Mouse (Mus musculus): ENCODE results near the gene 4933407L21Rik. TPM values are rescaled to one million over a fixed set of nuclear protein-coding genes. Genes with fewer than 3 reads are reported as not detected.

Gene 4933407L21Rik
- total RNA-seq (2021): 1 to 10 TPM; 6.5 to 7.5 TPM

DNA sequence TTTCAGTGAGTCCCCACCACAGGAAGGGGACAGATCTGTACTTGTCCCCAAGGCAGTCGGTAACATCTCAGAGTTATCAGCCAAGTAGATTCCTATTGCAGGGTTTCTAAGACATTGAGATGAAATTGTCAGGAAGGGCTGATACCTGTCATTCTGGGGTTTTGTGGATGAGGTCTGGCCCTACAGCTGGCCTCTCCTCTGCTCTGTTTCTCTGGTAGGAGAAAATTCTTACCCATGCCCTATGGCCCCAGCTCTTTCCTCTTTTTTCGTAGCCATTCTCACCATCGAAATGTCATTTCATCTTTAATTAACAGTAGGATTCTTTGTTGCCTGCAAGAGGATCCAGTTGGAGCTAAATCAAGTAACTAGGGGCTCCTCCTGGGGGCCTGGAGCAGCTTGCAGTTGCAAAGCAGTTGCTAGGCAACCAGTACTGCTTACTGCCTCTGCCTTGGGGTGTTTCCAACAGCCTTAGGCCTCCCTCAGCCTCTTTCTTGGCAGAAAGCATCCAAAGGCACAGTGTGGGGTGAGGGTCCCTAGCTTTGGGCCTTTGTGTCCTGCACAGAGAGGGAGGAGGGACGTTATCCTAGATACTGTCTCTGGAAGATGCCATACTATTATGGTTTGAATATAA is at the start of gene 4933407L21Rik:
4933407L21Rik (plus strand) TSS at position 427 of the 631 bp plus-strand sequence.
- intact Hi-C loops (cut with DNase I): no loop called here
- peak; percentile 69 to 72 for DNase-seq (ENCODE audit: low spot score in 2 of 2)

DNA sequence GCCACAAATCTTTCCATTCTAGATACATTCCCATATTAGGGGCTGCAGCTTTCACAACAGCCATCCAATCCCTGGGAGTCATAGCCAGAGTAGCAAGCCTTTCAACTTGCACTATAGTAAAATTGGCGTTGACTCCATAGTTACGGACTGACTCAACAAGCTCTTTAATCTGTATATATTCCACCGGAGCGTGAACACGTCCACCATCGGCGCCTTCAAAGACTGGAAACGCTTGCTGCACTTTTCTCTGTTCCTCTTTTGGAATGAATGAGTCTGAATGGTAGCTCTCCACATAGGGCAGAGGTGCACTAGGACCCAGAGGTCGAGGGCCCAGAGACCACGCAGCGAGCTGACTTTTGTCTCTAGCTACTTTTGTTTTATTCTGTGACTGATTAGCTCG is 46.3 kb upstream of the 4933407L21Rik start:
- intact Hi-C loops (cut with DNase I): no loop called here

DNA sequence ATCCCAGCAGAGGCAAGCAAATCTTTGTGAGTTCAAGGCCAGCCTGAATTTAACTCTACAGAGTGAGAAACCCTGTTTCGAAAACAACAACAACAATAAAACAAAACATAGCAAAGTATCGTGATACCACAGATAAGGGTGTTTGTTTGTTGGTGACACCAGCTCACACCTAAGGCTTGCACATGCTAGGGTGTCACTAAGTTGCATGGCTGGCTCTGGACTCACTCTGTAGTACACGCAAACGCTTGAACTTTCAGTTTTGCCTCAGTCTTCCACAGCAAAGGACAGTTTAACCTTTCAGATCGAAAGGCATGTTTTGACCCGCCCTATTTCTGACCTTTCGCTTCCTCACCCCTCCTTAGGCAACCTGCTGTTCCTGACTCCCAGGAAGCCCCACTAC is 41.1 kb upstream of the 4933407L21Rik start:
- intact Hi-C loops (cut with DNase I): no loop called here
- DNase-seq (ENCODE audit: low spot score in 2 of 2): no peak

More for the DNA sequence above, 46.3 kb upstream of the 4933407L21Rik start:
- no peak for DNase-seq (ENCODE audit: low spot score in 2 of 2)

DNA sequence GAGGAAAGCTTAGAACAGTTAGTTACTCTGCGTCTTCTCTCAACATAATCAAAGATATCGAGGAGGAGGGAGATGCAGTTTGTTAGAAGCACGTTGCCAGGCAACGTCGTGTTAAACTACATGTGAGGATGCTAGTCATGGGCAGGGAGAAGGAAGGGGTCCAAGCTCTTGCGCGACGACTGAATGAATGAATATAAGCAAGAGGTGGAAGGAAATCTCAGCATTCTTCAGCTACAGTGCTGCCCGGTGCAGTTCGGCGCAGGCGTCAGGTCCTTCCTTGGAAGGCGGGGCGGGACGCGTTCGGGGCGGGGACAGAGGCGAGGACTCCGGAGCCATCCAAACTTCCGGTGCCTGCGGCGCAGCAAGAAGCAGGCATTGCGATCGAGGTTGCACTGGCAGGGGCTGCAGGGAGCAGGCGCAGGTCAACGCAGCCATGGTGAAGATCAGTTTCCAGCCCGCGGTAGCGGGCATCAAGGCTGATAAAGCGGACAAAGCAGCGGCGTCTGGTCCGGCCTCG is 34.0 kb upstream of the 4933407L21Rik start, which contains the start of gene Itm2c:
Itm2c (plus strand) TSS at position 51 of the 517 bp plus-strand sequence.
- intact Hi-C loops (cut with DNase I): no loop called here
- DNase-seq (ENCODE audit: low spot score in 2 of 2): peak; percentile 92

DNA sequence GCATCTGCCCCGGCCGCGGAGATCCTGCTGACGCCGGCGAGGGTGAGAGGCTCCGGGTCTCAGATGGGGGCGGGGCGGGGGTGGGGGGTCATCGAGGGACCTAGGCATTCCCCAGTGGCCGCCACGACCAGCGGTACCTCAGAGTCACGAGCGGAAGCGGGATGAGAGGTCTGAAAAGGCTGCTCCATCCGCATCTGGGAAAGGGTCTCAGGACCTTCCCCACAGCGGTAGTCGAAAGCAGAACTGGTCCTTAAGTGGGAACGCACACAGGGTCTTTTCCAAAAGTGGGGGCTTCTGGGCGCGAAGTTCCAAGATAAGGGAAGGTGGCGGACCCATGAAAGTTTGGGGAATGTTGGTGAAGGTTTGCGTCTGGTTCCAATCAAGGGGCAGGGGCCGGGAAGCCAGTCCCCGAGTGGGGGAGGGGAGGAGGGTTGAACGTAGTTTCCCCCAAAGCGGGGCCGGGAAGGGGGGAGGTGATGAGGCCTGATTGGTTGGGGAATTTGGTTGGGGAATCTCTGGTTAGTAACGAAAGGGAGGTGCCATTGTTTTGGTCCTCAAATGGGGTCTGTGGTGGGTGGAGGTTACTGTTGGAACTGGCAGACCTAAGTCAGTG is 33.4 kb upstream of the 4933407L21Rik start:
- intact Hi-C loops (cut with DNase I): loop anchor here (1.0 to 5.0 kb wide), 2 partner anchors 37 to 43 kb away; no protein-coding TSS in a partner anchor
- peak; percentile 41 to 44 for DNase-seq (ENCODE audit: low spot score in 2 of 2)

DNA sequence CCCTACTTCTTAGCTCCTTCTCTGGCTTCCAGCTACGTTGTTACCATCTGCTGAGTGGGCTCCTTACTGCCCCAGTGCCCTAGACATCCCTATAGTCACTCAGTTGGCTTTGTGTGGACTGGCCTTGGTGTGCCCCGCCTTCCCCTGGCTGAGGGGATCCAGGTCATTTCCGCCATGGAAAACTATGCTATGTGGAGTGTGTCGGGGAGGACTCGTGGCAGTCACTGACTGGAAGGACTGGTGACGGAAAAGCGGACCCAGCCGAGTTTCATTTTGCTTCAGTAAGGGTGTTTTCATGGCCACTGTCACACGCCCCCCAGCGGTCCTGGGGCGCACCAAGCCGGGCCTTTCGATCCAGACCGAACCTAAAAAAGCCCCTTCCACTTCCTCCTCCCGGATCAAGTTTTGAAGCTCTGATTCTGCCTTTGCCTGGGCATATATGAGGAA is 32.9 kb upstream of the 4933407L21Rik start:
- intact Hi-C loops (cut with DNase I): loop anchor here (1.0 to 5.0 kb wide), 2 partner anchors 37 to 43 kb away; no protein-coding TSS in a partner anchor
- DNase-seq (ENCODE audit: low spot score in 2 of 2): peak; percentile 67 to 72

DNA sequence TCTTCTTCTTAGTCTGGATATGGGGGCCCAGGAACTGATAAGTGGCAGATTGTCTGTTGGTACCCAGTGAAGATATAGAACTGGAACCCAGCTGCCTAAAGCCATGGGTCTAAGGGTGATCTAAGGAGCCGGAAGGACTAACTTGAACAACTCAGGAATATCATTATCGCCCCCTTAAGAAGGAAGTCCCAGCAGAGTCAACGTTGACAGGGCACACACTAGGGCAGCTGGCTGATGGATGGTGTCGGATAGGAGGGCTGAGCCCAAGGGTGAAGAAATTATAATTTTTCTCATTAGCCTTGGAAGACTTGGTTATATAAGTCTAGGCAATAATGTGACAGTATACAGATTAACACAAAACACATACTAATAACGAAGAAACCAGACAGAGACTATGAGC is 32.2 kb upstream of the 4933407L21Rik start:
- intact Hi-C loops (cut with DNase I): loop anchor here (5.0 kb wide), 1 partner anchor 44 kb away; no protein-coding TSS in a partner anchor
- no peak for DNase-seq (ENCODE audit: low spot score in 2 of 2)

DNA sequence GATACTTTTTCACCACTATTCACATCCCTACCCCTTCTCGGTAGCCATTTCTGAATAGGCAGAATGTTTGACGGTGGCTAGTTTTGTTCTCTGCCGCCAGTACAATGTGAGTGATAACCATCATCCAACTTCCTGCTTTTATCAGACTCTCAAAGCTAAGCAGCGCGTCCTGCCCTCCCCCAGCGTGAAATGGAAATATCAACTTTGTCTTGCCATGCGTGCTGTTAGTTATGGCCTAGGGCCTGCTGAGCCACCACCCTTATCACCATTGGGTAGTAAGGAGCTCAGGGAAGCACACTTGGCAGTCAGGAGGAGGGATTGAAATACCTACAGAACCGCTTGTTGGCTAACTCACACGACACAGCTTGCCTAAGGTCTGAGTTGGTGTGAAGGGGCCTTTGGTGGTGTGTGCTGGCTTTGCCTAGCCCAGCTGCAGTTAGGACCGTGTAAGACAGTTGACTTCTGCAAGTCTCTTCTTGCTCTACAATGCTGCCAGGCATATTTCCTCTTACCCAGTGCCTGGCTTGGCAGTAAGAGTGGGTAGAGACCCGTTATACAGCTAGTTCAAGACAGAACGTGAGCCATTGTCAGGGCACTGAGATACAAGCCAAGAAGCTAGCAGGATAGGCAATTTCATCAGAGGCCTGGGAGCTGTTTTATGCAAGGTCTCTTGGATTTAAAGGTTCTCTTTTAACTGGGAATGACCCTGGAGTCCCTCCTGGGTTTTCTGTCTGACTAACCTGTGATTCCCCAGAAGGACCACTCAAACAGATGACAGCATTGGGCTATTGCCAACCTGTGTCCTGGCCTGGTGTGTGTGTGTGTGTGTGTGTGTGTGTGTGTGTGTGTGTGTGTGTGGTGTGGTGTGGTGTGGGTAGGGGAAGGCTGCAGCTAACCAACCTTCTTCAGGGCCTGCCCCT is 31.2 kb upstream of the 4933407L21Rik start:
- peak in 1 of 2 experiments; percentile 23 for DNase-seq (ENCODE audit: low spot score in 2 of 2)

DNA sequence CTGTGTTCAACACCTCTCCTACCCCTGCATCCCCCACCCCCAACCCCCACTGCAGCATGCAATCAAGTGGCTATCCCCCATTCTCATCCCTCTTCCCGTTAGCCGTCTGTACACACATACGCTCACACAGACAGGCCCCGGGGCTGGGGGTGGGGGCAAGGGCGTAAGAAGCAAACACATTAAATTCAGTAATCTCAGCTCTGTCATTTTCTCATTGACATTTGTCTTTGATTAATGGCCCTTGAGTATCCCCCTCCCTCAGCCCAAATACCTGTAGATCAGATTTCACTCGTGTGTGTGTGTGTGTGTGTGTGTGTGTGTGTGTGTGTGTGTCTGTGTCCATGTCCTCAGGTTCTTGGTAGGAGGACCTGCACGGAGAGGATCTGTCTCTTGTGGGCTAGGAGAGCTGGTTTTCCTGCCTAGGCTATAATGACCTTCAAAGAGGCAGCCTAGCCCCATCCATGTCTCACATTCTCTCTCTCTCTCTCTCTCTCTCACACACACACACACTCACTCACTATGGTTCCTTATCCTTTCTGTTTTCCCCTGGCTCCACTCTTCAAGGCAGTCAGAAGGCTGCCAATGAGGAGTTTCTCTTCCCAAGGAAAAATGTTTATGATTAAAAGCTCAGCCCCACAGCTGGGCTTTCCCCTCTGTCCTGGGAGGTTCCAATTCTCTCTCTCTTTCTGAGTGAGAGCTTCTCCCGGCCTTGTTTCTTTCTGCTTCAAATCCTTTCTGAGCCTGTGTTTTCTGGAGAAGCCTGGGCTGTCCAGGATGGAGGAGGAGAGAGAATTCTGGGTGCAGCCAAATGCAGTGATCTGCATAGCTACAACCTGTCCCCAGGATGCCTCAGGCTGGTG is 30.2 kb upstream of the 4933407L21Rik start:
- intact Hi-C loops (cut with DNase I): loop anchor here (5.0 kb wide), 1 partner anchor 46 kb away; no protein-coding TSS in a partner anchor
- DNase-seq (ENCODE audit: low spot score in 2 of 2): peak in 1 of 2 experiments; percentile 5

More for the DNA sequence above, 31.2 kb upstream of the 4933407L21Rik start:
- intact Hi-C loops (cut with DNase I): loop anchor here (5.0 kb wide), 1 partner anchor 45 kb away; no protein-coding TSS in a partner anchor

DNA sequence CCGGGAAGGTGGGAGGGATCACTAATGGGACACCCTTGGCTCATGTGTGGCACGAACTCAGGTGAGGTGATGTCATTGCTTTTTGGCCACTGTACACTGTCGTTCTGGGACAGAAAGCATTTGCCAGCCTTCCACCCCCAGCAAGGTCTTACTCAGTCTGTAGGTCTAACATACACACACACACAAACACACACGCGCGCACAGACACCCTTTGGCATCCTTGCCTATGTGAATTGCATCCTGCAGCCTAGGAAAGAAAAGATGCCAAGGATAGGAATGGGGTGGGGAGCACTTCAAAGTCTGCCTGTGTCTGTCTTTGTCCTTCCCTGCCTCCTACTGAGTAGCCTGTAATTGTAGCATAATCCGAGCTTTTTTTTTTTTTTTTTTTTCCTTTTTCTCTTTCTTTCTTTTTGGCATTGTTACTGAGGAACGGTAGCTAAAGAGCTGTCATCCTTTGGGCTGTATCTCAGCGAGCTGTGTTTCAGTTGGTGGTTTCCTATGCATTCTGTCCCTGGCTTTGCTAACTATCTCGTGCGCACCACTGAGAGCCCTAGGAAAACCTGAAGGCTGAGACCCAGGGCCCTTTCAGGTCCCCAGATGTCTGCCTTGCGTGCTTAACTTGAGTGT is 29.4 kb upstream of the 4933407L21Rik start:
- intact Hi-C loops (cut with DNase I): loop anchor here (5.0 kb wide), 1 partner anchor 47 kb away; no protein-coding TSS in a partner anchor
- peak; percentile 48 to 63 for DNase-seq (ENCODE audit: low spot score in 2 of 2)

DNA sequence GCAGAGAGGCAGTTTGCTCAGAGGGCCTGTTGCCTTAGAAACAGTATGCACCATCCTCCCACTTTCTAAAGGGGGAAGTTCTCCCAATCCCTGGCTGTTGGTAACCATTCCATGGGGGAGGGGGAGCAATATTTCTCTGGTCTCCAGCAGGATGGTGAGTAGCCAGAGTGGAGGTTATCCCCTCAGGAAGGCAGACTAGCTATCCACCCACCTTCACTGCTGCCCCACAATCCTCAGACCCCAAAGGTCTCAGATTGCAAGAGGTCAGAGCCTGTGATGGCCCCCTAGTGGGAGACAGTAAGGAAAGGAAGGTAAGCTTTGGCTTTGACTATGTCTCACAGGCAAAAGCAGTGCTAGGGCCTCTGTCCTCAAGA is 28.9 kb upstream of the 4933407L21Rik start:
- DNase-seq (ENCODE audit: low spot score in 2 of 2): no peak

DNA sequence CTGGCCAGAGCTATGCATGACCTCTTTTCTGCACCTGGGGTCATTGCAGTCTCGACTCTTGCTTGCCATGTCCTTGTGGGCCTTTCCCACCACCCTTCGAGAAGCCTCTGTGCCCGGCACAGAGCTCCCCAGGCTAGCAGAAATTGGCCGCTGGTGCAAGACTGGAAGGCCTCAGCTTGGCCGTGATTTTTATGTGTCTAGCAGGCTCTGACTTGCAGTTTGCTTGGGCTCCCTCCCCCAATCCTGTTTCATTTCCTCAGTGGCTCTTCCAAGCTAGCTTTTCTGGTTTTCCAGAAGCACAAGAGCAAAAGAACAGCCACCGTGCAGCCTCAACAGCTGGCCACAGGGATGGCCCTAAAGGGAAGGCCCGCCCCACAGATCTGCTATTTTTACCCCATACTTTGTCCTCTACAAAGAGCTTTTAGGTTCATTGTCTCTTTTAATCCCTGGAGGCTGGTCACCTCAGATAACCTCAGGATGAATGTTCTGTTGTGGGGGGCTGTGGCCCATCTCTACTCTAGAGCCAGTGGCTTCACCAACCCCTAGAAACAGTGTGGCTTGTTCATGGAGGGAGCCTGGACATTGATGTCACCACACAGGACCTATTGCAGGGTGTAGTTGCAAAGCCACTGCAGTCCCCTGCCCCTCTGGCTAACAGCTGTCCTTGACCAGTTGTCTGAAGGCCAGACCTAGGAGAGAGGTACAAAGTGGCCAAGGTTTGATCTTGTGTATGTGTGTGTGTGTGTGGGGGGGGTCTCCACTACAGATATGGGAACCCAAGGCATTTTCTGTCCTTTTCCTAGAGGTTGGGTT is 27.6 kb upstream of the 4933407L21Rik start:
- intact Hi-C loops (cut with DNase I): no loop called here
- DNase-seq (ENCODE audit: low spot score in 2 of 2): peak in 1 of 2 experiments; percentile 12

More for the DNA sequence above, 28.9 kb upstream of the 4933407L21Rik start:
- intact Hi-C loops (cut with DNase I): loop anchor here (5.0 kb wide), 1 partner anchor 47 kb away; no protein-coding TSS in a partner anchor

DNA sequence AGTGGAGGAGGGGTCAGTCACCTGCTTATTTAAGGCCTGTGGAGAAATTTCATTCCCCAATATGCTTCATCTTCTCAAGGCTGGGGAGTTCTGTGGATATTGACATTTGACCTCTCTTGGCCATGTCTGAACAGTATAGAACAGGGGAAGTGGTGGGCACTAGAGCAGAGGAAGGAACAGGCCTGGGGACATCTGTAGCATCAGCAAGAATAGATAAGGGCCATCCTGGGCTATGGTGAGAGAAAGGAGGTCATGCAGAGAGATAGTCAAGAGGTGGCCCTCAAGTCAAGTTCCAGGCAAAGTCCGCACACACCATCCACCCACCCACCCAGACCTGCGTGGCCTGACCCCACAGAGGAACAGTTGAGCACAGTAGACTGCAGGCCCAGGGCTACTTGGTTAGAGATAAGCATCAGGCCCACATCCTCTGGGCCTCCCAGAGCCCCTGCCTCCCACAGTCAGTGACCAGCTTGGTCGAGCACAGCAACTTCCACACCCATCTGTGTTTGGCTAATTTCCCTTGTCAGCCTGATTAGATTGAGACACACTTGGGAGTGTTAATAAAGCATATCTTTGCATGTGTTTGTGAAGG is 26.7 kb upstream of the 4933407L21Rik start:
- DNase-seq (ENCODE audit: low spot score in 2 of 2): peak in 1 of 2 experiments; percentile 6

DNA sequence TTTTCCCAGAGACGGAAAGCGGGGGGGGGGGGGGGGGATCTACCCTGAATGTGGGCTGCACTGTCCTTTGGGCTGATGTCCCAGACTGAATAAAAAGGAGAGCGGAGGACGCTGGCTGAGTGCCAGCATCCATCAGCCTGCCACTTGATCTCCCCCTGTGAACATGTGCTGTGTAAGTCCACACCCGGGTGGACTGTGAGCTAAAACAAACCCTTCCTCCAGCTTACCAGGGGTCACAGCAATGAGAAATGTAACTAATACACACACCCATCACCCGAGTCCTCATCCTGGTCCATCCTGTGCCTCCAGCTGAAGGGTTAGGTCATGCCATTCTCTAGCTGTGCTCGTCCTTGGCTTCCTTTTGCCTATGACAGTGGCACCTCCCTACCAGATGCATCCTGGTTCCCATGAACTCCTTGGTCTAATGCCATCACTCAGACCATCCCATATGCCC is 26.1 kb upstream of the 4933407L21Rik start:
- intact Hi-C loops (cut with DNase I): no loop called here
- peak in 1 of 2 experiments; percentile 23 for DNase-seq (ENCODE audit: low spot score in 2 of 2)

More for the DNA sequence above, 26.7 kb upstream of the 4933407L21Rik start:
- intact Hi-C loops (cut with DNase I): no loop called here

DNA sequence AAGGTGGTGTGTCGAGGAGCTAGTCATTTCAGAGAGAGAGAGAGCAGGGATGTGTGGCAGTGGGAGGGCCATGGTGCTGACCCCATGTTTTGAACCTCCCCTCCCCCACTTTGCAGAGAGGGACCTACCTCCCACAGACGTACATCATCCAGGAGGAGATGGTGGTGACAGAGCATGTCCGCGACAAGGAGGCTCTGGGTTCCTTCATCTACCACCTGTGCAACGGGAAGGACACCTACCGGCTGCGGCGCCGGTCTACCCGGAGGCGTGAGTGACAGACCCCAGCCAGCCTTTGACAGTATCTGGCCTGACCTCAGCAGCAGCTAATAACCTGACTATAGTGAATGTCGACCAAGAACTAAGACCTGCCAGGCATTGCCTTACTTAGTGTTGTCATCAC is 21.4 kb upstream of the 4933407L21Rik start:
- DNase-seq (ENCODE audit: low spot score in 2 of 2): no peak
- intact Hi-C loops (cut with DNase I): no loop called here

DNA sequence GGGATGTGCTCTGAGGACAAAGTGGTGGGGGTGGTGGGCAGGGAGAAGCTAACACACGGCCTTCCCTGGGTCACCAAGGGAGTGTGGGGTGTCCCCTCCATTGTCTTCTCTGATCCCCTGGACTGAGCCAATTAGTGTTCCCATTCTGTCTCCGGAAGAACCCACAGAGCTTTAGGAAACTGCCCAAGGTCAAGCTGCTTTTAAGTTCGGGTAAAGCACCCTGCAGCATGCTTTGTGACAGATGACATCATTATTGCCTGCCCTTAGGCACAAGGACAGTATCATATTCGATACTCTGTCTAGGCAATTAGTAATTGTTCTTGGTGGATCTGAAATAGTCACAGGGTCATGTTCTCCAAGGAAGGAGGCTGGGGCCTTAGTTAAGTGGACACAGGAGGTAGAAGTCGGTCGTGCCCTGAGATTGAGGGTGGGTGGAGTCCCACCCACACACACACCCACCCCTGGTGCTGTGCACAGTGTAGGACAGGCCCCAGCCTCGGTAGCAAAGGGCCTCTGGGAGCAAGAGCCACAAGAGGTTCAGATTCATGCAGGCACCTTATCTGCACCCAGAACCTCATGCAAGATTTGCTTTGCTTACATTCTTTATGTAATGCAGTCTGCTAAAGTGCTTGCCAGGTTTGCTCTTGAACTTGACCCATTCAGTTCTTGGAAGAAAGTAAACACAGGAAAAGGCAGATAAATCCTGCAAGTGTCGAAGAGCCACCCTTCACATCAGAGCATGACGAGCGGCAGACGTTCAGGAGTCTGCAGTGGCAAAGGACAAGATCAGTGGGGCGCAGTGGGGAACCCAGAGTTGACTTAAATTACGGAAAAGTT is 19.3 kb upstream of the 4933407L21Rik start:
- intact Hi-C loops (cut with DNase I): no loop called here
- peak in 1 of 2 experiments; percentile 7 for DNase-seq (ENCODE audit: low spot score in 2 of 2)
